Mouse (Mus musculus) cortical plate, adult 2 months (tissue): ENCODE data around the gene Dirc2. TPM values are rescaled to one million over a fixed set of nuclear protein-coding genes. Genes with fewer than 3 reads are reported as not detected.

ENCODE experiments used
- H3K27ac ChIP-seq: fragments of 200-500 bp; 2 replicates; pipeline ENCODE4 v1.5.1; 2012; ENCODE audit warnings: low read length, control low read depth, inconsistent platforms; ENCODE audit not compliant: insufficient read depth
- H3K4me1 ChIP-seq: fragments of 200-500 bp; 2 replicates; pipeline ENCODE4 v1.6.1; 2011; ENCODE audit warnings: low read length; ENCODE audit not compliant: control insufficient read depth, insufficient read depth
- H3K4me3 ChIP-seq: fragments of 200-500 bp; 2 replicates; pipeline ENCODE4 v1.5.1; 2011; ENCODE audit warnings: mild to moderate bottlenecking, low read length, control low read depth; ENCODE audit not compliant: insufficient read depth
- CTCF ChIP-seq: fragments of 200-500 bp; IDR thresholded peaks from 2 replicates; pipeline ENCODE4 v1.5.1; 2011; ENCODE audit warnings: mild to moderate bottlenecking, control low read depth, low read length; ENCODE audit not compliant: insufficient read depth; ENCODE audit errors: extremely low read depth
- POLR2A ChIP-seq: fragments of 200-500 bp; IDR thresholded peaks from 2 replicates; pipeline ENCODE4 v1.6.1; 2011; ENCODE audit warnings: mild to moderate bottlenecking, low read length, control low read depth; ENCODE audit not compliant: insufficient read depth; ENCODE audit errors: extremely low read depth
- polyA plus RNA-seq: library from polyadenylated mRNA; depleted of rRNA; stranded (reverse); fragments of >200 nt; gene quantifications from 2 replicates; pipeline ENCODE4 v1.2.3, GENCODE M21; 2012; rRNA removed

Gene Dirc2
- polyA plus RNA-seq = 56.2 and 61.1 TPM in 2 replicates

GRCm38 (mm10) chr16:35768785-35769642, at the start of gene Dirc2:
Dirc2 (minus strand) TSS chr16:35769356.
- TF ChIP-seq POLR2A (peak; percentile 49; the same call in 1 of the 2 replicates), CTCF (no peak)
- Histone ChIP-seq H3K4me3 (peak within 1 kb of the TSS; percentile 79), H3K27ac (peak within 1 kb of the TSS; percentile 20; the same call in 1 of the 2 replicates), H3K4me1 (peaks cover 4% of the 10 kb centered on the region)

DNA sequence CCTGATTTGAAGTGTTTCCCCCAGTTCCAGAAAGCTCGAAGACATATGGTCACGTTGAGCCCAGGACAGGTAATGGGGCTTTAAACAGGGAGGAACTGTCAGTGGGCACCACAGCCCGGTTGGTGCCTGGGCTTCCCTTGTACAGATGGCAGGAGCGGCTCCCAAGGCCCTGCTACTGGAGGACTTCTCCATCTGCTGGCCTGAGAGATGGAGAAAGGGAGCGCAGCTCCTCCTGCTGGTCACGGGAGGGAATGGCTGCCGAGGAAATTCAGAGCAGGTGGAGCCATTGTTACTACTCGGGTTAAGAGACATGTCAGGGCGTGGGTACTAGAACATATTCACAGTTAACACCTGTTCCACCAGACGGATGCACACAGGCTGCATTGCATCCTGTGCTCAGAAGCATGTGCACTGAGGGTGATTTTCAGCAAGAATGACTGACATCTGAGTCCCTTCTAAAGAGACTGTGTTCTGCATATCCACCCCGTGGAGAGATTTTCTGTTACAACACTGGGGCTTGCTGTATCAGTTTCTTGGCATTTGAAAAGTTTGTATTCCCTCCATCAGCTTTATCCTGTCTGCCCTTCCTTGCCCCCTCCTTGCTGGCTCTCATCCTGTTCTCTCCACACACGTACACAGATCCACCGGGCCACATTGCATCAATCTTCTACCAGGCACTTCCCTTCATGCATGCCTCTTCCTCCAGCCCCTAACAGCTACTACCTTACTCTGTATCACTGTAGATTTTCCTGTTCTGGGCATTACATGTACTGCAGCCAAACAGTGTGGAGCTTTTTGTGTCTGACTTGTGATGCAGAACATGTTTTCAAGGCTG, 48.3 kb upstream of the Dirc2 start:
- H3K4me3 ChIP-seq = no peak overlapping the region
- H3K4me1 ChIP-seq = no peaks in the 10 kb centered on the region
- no peak overlapping the region for H3K27ac ChIP-seq
- no peak for TF ChIP-seq POLR2A
- peak; percentile 97 for TF ChIP-seq CTCF

GRCm38 (mm10) chr16:35813119-35813518, 44.0 kb upstream of the Dirc2 start:
- TF ChIP-seq POLR2A (no peak), CTCF (no peak)
- no peaks in the 10 kb centered on the region for H3K4me1 ChIP-seq
- no peak overlapping the region for H3K4me3 ChIP-seq
- H3K27ac ChIP-seq = no peak overlapping the region

GRCm38 (mm10) chr16:35808838-35809237, 39.7 kb upstream of the Dirc2 start:
- no peak overlapping the region for H3K27ac ChIP-seq

DNA sequence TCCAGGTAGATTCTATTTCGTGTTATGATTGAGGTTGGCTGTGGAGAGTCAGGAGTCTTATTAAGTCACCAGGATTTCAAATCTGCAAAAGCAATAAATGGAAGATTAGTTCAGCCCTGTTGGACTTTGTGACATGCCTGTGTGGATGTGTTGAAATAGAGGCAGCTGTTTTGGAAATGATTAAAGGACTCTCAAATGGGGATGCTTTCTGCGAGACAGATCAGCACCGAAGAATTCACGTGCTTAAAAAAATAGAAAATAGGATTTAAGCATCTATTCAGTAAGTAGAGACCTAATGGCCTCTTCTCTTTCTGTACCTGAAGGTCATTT, 38.5 kb upstream of the Dirc2 start:
- no peaks in the 10 kb centered on the region for H3K4me1 ChIP-seq
- no peak overlapping the region for H3K4me3 ChIP-seq
- TF ChIP-seq POLR2A = no peak
- H3K27ac ChIP-seq = no peak overlapping the region

More at GRCm38 (mm10) chr16:35808838-35809237, 39.7 kb upstream of the Dirc2 start:
- no peak for TF ChIP-seq CTCF
- no peak for TF ChIP-seq POLR2A
- Histone ChIP-seq H3K4me3 (no peak overlapping the region), H3K4me1 (no peaks in the 10 kb centered on the region)

GRCm38 (mm10) chr16:35806973-35807662, 38.0 kb upstream of the Dirc2 start:
- Histone ChIP-seq H3K4me1 (no peaks in the 10 kb centered on the region), H3K4me3 (no peak overlapping the region), H3K27ac (no peak overlapping the region)
- TF ChIP-seq POLR2A (no peak), CTCF (no peak)

- H3K27ac ChIP-seq = no peak overlapping the region
- TF ChIP-seq POLR2A = no peak
- no peak for TF ChIP-seq CTCF
- H3K4me3 ChIP-seq = no peak overlapping the region
- no peaks in the 10 kb centered on the region for H3K4me1 ChIP-seq
Measured at GRCm38 (mm10) chr16:35803723-35804122, 34.6 kb upstream of the Dirc2 start.

GRCm38 (mm10) chr16:35802163-35802562, 33.0 kb upstream of the Dirc2 start:
- Histone ChIP-seq H3K27ac (no peak overlapping the region), H3K4me1 (no peaks in the 10 kb centered on the region), H3K4me3 (no peak overlapping the region)
- no peak for TF ChIP-seq CTCF
- TF ChIP-seq POLR2A = no peak

GRCm38 (mm10) chr16:35791962-35792521, 22.9 kb upstream of the Dirc2 start:
- TF ChIP-seq POLR2A = no peak
- TF ChIP-seq CTCF = no peak
- Histone ChIP-seq H3K4me3 (no peak overlapping the region), H3K27ac (no peak overlapping the region), H3K4me1 (no peaks in the 10 kb centered on the region)
